Mouse (Mus musculus) forebrain, embryonic 13.5 days (tissue): ENCODE results near the gene Cdca4. TPM values are rescaled to one million over a fixed set of nuclear protein-coding genes. Genes with fewer than 3 reads are reported as not detected.
A peak's percentile ranks its signal among the peaks of the same experiment; 100 is the strongest.

Experiments
- ATAC-seq: fragments of 200-750 bp; cut with Nextera tagmentation; 2 replicates; pipeline ENCODE4 v1.8.0; 2017
- H3K27ac ChIP-seq: fragments of 300-500 bp; sonication (generic); 2 replicates; pipeline ENCODE4 v1.5.1; 2015; ENCODE audit warnings: inconsistent platforms, mild to moderate bottlenecking, moderate library complexity
- H3K27me3 ChIP-seq: fragments of 300-500 bp; sonication (generic); 2 replicates; pipeline ENCODE4 v1.6.1; 2015; ENCODE audit warnings: mild to moderate bottlenecking, inconsistent platforms
- H3K36me3 ChIP-seq: fragments of 300-500 bp; sonication (generic); 2 replicates; pipeline ENCODE4 v1.6.1; 2015; ENCODE audit warnings: mild to moderate bottlenecking, inconsistent platforms; ENCODE audit not compliant: poor library complexity, severe bottlenecking
- H3K4me1 ChIP-seq: fragments of 300-500 bp; sonication (generic); 2 replicates; pipeline ENCODE4 v1.6.1; 2015; ENCODE audit warnings: inconsistent platforms
- H3K4me2 ChIP-seq: fragments of 300-500 bp; sonication (generic); 2 replicates; pipeline ENCODE4 v1.6.1; 2015; ENCODE audit warnings: inconsistent platforms, mild to moderate bottlenecking, moderate library complexity
- H3K4me3 ChIP-seq: fragments of 300-500 bp; sonication (generic); 2 replicates; pipeline ENCODE4 v1.5.1; 2015; ENCODE audit warnings: mild to moderate bottlenecking, inconsistent platforms
- H3K9ac ChIP-seq: fragments of 300-500 bp; sonication (generic); 2 replicates; pipeline ENCODE4 v1.6.1; 2015; ENCODE audit warnings: mild to moderate bottlenecking, inconsistent platforms
- H3K9me3 ChIP-seq: fragments of 300-500 bp; sonication (generic); replicated peaks from 2 replicates; pipeline ENCODE4 v1.6.1; 2016; ENCODE audit warnings: inconsistent platforms
- WGBS: fragments of 180-500 bp; shearing (Covaris S2); methylation state at CpG from one replicate; pipeline ENCODE4 v1.1.7; 2015; 5-methylcytosine and 5-hydroxymethylcytosine counted together
- polyA plus RNA-seq: library from polyadenylated mRNA; unstranded; fragments of >200 nt; fragmentation: Nextera tagmentation; extraction: Ambion mirVana; gene quantifications from 2 replicates; pipeline ENCODE4 v1.2.1, GENCODE M21; 2015

Gene Cdca4
- polyA plus RNA-seq, 1 experiment from 2014 or later: 123 TPM

DNA sequence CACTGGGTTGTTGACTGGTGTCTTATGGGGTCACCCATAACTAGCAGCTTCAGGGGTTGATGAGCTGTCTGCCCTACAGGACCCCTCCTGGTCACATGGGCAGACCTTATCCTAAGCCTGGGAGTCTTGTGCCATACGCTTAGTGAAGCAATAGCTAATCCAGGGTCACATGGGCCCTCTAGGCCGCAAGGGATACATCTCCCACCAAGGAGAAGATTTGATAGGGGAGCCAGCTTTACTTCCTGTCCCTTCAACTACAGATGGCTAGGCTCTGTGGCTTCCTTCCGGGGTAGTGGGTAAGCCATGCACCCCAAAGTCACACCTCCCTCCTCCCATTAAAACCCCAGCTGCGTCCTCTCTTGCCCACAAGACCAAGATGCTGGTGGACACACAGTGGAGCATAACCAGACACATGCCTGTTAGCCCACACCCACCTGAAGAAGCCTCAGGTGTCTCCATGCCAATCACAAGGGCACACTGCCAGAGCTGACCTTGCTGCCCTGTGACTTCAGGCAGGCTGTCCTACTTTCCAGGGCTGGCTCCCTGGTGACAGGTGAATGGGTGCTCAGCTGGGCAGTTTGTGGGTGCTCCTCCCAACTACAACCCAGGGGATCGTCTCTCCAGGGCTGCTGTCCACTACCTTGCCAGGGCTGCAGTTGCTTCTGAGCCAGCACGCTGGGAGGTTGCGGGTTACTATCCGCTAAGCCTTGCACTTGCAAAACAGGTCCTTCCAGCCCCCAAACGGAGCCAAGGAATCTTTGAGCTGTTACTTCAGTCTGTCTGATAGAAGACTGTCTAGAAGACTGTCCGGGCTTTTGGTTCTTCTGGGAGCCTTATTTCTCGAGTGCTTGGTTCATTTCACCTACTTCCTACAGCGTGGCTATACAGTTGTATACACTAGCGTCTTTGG lies 39.2 kb upstream of the Cdca4 start, which contains the start of gene Gpr132:
Gene Gpr132 (minus strand): TSS at position 51 of the 910 bp plus-strand sequence.
- no peak within 1 kb of the TSS for H3K27ac ChIP-seq
- no peak within 1 kb of the TSS for H3K4me3 ChIP-seq
- H3K9ac ChIP-seq: no peak within 1 kb of the TSS
- H3K4me1 ChIP-seq: no peaks in the 10 kb centered on the region
- 67% methylated on average over 13 of the region's 13 CpGs for WGBS
- H3K4me2 ChIP-seq: no peak within 1 kb of the TSS
- H3K27me3 ChIP-seq: peaks cover 32% of the 10 kb centered on the region
- no peaks in the 10 kb centered on the region for H3K9me3 ChIP-seq
- no peak for ATAC-seq
- no peaks in the 10 kb centered on the region for H3K36me3 ChIP-seq

DNA sequence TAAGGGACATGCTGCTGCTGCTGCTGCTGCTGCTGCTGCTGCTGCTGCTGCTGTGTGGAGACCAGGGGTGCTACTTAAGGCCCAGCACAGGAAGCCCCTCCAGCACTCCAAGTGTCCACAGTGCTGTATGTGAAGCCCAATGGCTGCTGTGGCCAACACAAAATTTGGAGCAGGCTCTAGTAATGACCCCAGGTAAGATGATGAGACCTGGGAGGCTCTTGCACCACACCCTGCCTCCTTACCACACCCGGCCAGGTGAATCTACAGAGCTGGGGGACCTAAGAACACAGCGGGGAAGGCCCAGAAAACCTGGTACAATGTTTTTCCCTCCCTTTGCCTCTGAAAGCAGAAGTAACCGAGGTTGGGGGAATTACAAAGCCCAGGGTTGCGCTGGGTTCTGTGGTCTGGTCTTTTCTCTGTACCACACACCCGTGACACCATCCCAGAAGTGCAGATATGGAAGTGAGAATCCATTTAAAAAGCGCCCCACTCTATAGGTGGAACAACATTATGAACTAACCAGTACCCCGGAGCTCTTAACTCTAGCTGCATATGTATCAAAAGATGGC lies 38.0 kb upstream of the Cdca4 start:
- no peak overlapping the region for H3K4me2 ChIP-seq
- no peak for ATAC-seq
- H3K9me3 ChIP-seq: no peaks in the 10 kb centered on the region
- 91% methylated on average over 7 of the region's 7 CpGs for WGBS
- no peak overlapping the region for H3K4me3 ChIP-seq
- peaks cover 22% of the 10 kb centered on the region for H3K27me3 ChIP-seq
- no peaks in the 10 kb centered on the region for H3K36me3 ChIP-seq
- H3K9ac ChIP-seq: no peak overlapping the region
- no peaks in the 10 kb centered on the region for H3K4me1 ChIP-seq
- no peak overlapping the region for H3K27ac ChIP-seq

DNA sequence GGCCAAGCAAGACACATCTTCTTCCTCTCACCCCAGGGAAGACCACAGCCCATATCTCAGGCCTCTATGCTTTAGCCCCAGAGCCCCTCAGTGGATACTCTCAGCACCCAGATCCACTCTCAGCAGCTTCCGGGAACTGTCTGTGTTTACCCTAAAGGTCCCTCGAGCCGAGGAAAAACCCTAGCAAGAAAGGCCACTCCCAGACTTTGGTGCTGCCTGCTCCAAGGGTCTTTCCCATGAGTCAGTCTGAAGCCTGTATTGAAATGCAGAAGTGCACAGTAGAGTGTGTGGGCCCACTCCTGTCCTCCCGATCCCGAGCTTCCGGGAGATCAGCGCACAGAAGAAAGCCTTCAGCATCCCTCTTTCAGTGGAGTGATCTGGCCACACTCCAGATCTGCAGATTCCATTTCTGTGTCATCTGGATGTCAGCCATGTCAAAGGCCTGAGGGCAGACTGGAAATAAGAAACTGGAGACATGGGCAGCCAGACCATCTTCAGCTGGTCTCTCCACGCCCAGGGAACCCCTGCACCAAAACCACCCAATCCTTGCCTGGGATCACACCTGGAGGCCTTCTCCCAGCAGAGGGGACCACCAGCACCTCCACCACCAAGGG lies 37.4 kb upstream of the Cdca4 start:
- Histone ChIP-seq H3K4me1 (no peaks in the 10 kb centered on the region), H3K9me3 (no peaks in the 10 kb centered on the region), H3K9ac (peak overlapping the region; percentile 12; the same call in 1 of the 2 replicates), H3K27ac (no peak overlapping the region), H3K36me3 (no peaks in the 10 kb centered on the region), H3K4me3 (no peak overlapping the region), H3K27me3 (peaks cover 17% of the 10 kb centered on the region), H3K4me2 (no peak overlapping the region)
- no peak for ATAC-seq
- 80% methylated on average over 8 of the region's 8 CpGs for WGBS

DNA sequence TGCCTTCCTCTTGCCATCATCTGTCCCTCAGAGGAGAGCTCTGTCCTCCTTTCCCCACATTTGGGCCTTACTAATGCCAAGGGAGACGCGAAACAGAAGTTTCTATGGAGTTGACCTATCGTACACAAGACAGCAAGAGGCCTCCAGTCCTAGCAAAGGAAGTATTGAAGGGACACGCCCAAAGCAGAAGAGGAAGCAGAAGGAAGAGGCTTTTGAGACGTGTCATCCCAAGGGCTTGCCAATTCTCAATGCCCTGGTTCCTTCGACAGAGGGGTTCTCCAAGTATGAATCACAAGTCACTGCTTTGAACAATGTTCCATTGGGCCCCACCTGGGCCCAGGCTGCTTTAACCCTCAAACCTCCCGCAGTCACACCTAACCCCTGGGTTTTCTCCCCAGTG lies 35.6 kb upstream of the Cdca4 start:
- no peak overlapping the region for H3K4me3 ChIP-seq
- H3K36me3 ChIP-seq: no peaks in the 10 kb centered on the region
- ATAC-seq: no peak
- H3K9me3 ChIP-seq: no peaks in the 10 kb centered on the region
- no peak overlapping the region for H3K4me2 ChIP-seq
- WGBS: 89% methylated on average over 7 of the region's 7 CpGs
- H3K9ac ChIP-seq: no peak overlapping the region
- no peak overlapping the region for H3K27ac ChIP-seq
- no peaks in the 10 kb centered on the region for H3K4me1 ChIP-seq
- peaks cover 9% of the 10 kb centered on the region; the same call in 1 of the 2 replicates for H3K27me3 ChIP-seq

- no peak for ATAC-seq
- Histone ChIP-seq H3K36me3 (no peaks in the 10 kb centered on the region), H3K4me1 (no peaks in the 10 kb centered on the region), H3K9me3 (no peaks in the 10 kb centered on the region), H3K4me2 (no peak overlapping the region), H3K27me3 (0 out of 2 replicates have a peak, but pooled peaks cover 1% of the 10 kb centered on the region), H3K27ac (no peak overlapping the region), H3K9ac (no peak overlapping the region), H3K4me3 (no peak overlapping the region)
- WGBS: 78% methylated on average over 9 of the region's 9 CpGs
These were observed 32.7 kb upstream of the Cdca4 start for GRCm38 (mm10) chr12:112861911-112862321.

DNA sequence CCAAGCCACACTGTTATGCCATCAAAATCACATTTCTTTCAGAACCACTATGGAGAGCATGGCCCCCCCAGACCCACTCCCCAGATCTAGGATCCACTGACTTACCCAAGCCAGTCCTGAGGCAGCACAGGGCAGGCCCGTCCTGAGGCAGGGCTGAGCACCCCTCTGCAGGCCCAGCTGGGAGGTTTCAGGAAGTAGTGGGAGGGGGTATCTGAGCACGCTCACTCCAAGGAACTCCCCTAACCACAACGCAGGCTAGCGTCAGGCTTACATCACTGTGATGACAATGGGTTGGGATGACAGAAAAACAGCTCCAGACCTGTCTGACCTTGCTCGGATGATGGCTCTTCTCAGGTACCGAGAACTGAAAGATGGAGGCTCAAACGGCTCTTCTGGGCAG lies 31.5 kb upstream of the Cdca4 start:
- no peak overlapping the region for H3K27ac ChIP-seq
- H3K4me3 ChIP-seq: no peak overlapping the region
- H3K36me3 ChIP-seq: no peaks in the 10 kb centered on the region
- H3K9me3 ChIP-seq: no peaks in the 10 kb centered on the region
- H3K4me1 ChIP-seq: no peaks in the 10 kb centered on the region
- no peak overlapping the region for H3K4me2 ChIP-seq
- H3K9ac ChIP-seq: no peak overlapping the region
- H3K27me3 ChIP-seq: no peaks in the 10 kb centered on the region
- no peak for ATAC-seq
- 83% methylated on average over 7 of the region's 7 CpGs for WGBS

DNA sequence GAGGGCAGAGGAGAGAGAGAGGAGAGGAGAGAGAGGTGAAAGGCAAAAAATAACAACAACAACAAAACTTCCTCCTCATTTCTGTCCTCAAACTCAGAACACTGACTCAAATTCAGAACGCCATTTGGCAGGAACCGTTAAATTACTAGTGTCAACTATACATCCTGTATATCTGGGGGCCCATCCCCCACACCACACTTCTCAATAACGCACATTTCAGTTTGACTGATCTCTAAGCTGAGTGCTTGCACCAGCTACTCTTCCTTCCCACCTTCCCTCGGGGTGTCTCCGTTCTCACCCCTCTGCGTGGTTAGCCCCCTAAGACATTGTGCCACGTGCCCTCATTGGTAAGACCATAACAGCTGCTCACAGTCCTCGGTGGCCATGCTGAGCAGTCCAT lies 30.7 kb upstream of the Cdca4 start:
- Histone ChIP-seq H3K4me1 (no peaks in the 10 kb centered on the region), H3K9ac (no peak overlapping the region), H3K4me3 (no peak overlapping the region), H3K27ac (no peak overlapping the region), H3K9me3 (no peaks in the 10 kb centered on the region), H3K4me2 (no peak overlapping the region), H3K27me3 (no peaks in the 10 kb centered on the region), H3K36me3 (no peaks in the 10 kb centered on the region)
- ATAC-seq: no peak
- WGBS: 85% methylated on average over 8 of the region's 8 CpGs

GRCm38 (mm10) chr12:112858581-112859336 lies 29.5 kb upstream of the Cdca4 start:
- no peak overlapping the region for H3K4me2 ChIP-seq
- H3K4me1 ChIP-seq: no peaks in the 10 kb centered on the region
- WGBS: 90% methylated on average over 9 of the region's 9 CpGs
- H3K27me3 ChIP-seq: no peaks in the 10 kb centered on the region
- no peaks in the 10 kb centered on the region for H3K36me3 ChIP-seq
- no peak for ATAC-seq
- H3K4me3 ChIP-seq: no peak overlapping the region
- H3K9me3 ChIP-seq: no peaks in the 10 kb centered on the region
- no peak overlapping the region for H3K27ac ChIP-seq
- H3K9ac ChIP-seq: no peak overlapping the region

DNA sequence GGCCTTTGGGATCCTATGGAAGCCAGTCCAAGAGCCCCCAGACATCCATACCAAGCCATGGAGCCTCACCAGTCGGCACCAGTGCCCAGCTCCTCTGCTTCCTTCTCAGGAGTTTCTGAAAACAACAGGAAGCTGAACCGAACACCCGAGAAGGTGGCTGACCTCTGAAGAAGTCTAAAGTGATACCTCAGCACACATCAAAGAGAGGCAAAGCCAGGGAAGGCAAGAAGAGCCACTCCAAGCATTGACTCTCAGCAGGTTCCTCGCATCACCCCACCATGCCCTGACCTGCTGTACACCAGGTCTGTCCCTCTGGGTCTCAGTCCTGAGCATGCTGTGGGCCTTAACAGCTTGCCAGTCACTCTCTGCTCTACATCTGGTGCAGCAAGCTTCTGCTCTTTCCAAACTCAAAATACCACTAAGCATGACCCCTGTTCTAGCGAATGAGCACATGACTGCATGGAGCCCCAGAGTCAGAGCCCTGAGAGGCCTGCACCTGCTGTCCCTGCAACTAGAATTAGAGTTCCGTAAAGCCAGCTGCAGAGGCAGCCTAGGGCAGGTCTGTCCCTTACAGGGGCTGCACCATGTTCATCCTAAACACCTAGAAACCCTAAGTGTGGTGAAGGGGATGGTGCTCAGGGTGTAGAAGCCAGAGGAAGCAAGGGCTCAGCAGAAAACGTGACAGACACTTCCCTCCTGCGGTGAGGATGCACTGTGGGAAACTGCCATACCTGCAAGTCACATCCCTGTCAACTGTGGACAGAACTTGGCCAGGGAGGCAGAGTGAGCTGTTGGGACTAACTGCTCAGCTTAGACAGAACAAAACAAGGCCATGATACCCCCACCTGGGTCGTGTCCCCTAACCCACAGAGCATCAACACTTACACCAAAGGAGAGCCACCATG lies 28.1 kb upstream of the Cdca4 start:
- H3K9me3 ChIP-seq: no peaks in the 10 kb centered on the region
- no peak overlapping the region for H3K4me3 ChIP-seq
- H3K4me2 ChIP-seq: no peak overlapping the region
- H3K9ac ChIP-seq: no peak overlapping the region
- H3K27me3 ChIP-seq: no peaks in the 10 kb centered on the region
- ATAC-seq: no peak
- no peak overlapping the region for H3K27ac ChIP-seq
- no peaks in the 10 kb centered on the region for H3K36me3 ChIP-seq
- H3K4me1 ChIP-seq: no peaks in the 10 kb centered on the region
- WGBS: 71% methylated on average over 9 of the region's 9 CpGs

- ATAC-seq: no peak
- Histone ChIP-seq H3K36me3 (no peaks in the 10 kb centered on the region), H3K4me1 (no peaks in the 10 kb centered on the region), H3K4me3 (no peak overlapping the region), H3K27me3 (no peaks in the 10 kb centered on the region), H3K4me2 (no peak overlapping the region), H3K9ac (no peak overlapping the region), H3K9me3 (no peaks in the 10 kb centered on the region), H3K27ac (no peak overlapping the region)
- 88% methylated on average over 3 of the region's 3 CpGs for WGBS
These were observed 27.1 kb upstream of the Cdca4 start for GRCm38 (mm10) chr12:112856338-112856737.
